Mouse (Mus musculus): ENCODE measurements at regions not wholly inside any gene's neighbourhood (a gene's known extent, or its start where the extent isn't known, plus 50 kb on each side); places are given as distances from the start of the nearest gene placed in this dataset.
A peak's percentile ranks its signal among the peaks of the same experiment; 100 is the strongest.

DNA sequence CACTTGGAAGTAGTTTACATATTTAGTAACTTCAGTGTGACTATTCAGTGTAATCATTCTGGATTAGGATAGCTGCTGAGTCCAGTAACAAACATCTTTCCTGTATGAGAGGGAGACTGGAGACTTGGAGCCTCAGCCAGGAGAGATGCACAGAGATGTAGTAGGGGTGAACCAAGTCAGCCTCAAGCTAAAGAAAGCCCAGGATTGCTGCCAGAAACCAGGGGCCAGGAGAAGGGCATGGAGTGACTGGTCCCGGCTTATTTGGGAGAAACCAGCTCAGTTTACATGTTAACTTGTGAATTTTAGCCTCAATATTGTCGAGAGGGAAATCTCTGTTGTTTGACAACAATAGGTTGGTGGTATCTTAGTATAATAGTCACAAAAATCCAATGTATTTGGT is 257.8 kb upstream of the Runx1 start:
- WGBS = 63% methylated on average over 2 of the region's 2 CpGs
- ATAC-seq (replicated peaks; ENCODE audit: low FRiP score, low TSS enrichment, low read depth) (no peak), DNase-seq (ENCODE audit: low spot score) (no peak)
- Histone ChIP-seq H3K27ac (ENCODE audit: low read depth) (no peak overlapping the region), H3K27me3 (replicated peaks; ENCODE audit: control insufficient read depth, insufficient read depth, low read length) (no peaks in the 10 kb centered on the region), H3K4me3 (ENCODE audit: low read depth, low read length) (no peak overlapping the region), H3K4me1 (replicated peaks; ENCODE audit: control insufficient read depth, insufficient read depth, low read length) (peaks cover 16% of the 10 kb centered on the region), H3K36me3 (ENCODE audit: control insufficient read depth, insufficient read depth, low read length) (no peaks in the 10 kb centered on the region), H3K9ac (ENCODE audit: low read length) (no peak overlapping the region), H3K4me2 (ENCODE audit: low read length) (no peak overlapping the region), H3K9me3 (ENCODE audit: control insufficient read depth, low read length) (no peaks in the 10 kb centered on the region)

DNA sequence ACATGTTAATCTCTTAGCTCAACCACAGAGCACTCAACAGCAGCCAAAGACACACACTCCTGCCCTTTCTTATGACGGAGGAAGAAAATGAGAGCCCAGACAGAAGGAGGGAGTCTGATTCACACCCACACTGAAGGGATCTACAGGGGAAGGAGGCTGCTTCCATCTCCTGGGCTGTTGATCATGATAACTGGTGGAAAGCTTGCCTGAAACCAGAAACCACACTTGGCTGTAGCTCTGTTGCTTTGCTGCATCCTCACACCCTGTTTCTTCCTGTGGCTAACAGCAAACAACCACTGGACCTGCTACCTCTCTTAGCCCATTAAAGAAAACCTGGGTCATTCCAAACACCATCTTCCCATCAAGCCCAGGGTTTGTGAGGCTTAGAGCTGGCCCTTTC is 257.2 kb upstream of the Runx1 start:
- Histone ChIP-seq H3K27ac (ENCODE audit: low read depth) (no peak overlapping the region), H3K4me2 (ENCODE audit: low read length) (no peak overlapping the region), H3K4me3 (ENCODE audit: low read depth, low read length) (no peak overlapping the region), H3K4me1 (replicated peaks; ENCODE audit: control insufficient read depth, insufficient read depth, low read length) (peaks cover 18% of the 10 kb centered on the region), H3K36me3 (ENCODE audit: control insufficient read depth, insufficient read depth, low read length) (no peaks in the 10 kb centered on the region), H3K9me3 (ENCODE audit: control insufficient read depth, low read length) (0 out of 2 replicates have a peak, but pooled peaks cover 1% of the 10 kb centered on the region), H3K27me3 (replicated peaks; ENCODE audit: control insufficient read depth, insufficient read depth, low read length) (no peaks in the 10 kb centered on the region), H3K9ac (ENCODE audit: low read length) (no peak overlapping the region)
- DNase-seq (ENCODE audit: low spot score) = no peak
- ATAC-seq (replicated peaks; ENCODE audit: low FRiP score, low TSS enrichment, low read depth) = no peak
- WGBS = 79% methylated on average over 1 of the region's 1 CpGs

DNA sequence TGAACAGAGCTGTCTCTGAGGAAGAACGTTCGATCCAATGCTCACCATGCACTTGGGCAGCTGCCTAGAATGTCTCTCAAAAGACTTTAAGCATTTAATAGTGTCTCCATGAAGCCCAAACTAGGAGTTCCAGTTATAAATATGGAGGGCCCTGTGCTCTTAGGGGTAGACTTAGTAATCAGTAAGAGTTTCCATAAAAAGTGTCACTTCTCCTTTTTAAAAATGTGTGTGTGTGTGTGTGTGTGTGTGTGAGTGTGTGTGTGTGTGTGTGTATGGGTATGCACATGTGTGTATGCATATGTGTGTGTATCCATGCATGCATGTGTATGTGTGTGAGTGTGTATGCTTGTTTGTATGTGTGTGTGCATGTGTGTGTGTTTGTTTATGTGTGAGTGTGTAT is 255.6 kb upstream of the Runx1 start:
- Histone ChIP-seq H3K36me3 (ENCODE audit: control insufficient read depth, insufficient read depth, low read length) (no peaks in the 10 kb centered on the region), H3K9me3 (ENCODE audit: control insufficient read depth, low read length) (0 out of 2 replicates have a peak, but pooled peaks cover 4% of the 10 kb centered on the region), H3K9ac (ENCODE audit: low read length) (no peak overlapping the region), H3K4me2 (ENCODE audit: low read length) (no peak overlapping the region), H3K27me3 (replicated peaks; ENCODE audit: control insufficient read depth, insufficient read depth, low read length) (no peaks in the 10 kb centered on the region), H3K4me1 (replicated peaks; ENCODE audit: control insufficient read depth, insufficient read depth, low read length) (peaks cover 18% of the 10 kb centered on the region), H3K4me3 (ENCODE audit: low read depth, low read length) (no peak overlapping the region), H3K27ac (ENCODE audit: low read depth) (no peak overlapping the region)
- DNase-seq (ENCODE audit: low spot score) (no peak), ATAC-seq (replicated peaks; ENCODE audit: low FRiP score, low TSS enrichment, low read depth) (no peak)
- WGBS = 85% methylated on average over 2 of the region's 2 CpGs

DNA sequence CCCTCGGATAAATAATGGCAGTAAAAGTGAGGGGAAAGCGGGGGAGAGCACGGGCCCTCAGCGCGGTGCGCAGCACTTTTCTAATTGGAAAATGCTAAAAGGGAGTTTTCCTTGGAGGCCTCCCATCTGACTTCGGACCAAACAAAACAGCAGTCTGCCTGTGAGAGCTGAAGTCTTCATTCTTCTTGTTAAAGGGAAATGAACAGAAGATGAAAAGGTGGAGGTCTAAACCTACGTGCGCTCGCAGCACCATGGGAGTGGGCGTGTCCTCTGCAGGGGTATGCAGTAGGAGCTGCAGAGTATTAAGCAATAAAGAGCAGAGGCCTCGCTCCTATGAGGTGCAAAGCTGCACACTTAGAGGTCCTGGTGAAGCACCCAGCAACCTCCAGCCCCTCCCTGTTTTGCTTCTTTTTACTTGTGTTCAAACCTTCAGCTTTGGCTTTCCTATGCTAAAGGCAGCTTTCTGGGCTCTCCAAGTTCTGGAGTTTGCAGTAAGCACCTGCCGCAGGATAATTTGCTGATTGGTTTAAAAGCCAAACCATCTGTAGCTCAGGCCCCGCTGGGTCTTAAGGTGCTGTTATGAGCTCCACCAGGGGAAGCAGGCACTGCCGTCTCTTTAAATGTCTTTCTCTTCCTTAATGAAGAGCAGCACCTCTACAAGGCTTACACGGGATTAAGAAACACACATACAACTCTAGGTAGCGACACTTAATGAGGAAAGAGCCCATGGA is 253.9 kb upstream of the Runx1 start:
- DNase-seq (ENCODE audit: low spot score) = no peak
- Histone ChIP-seq H3K27me3 (replicated peaks; ENCODE audit: control insufficient read depth, insufficient read depth, low read length) (no peaks in the 10 kb centered on the region), H3K36me3 (ENCODE audit: control insufficient read depth, insufficient read depth, low read length) (no peaks in the 10 kb centered on the region), H3K4me1 (replicated peaks; ENCODE audit: control insufficient read depth, insufficient read depth, low read length) (peaks cover 19% of the 10 kb centered on the region), H3K9me3 (ENCODE audit: control insufficient read depth, low read length) (0 out of 2 replicates have a peak, but pooled peaks cover 4% of the 10 kb centered on the region), H3K4me2 (ENCODE audit: low read length) (peak overlapping the region; percentile 43), H3K4me3 (ENCODE audit: low read depth, low read length) (no peak overlapping the region), H3K9ac (ENCODE audit: low read length) (no peak overlapping the region), H3K27ac (ENCODE audit: low read depth) (no peak overlapping the region)
- 0 out of 2 replicates have a peak, but pooled peaks have one; percentile 74 for ATAC-seq (replicated peaks; ENCODE audit: low FRiP score, low TSS enrichment, low read depth)
- WGBS = 35% methylated on average over 17 of the region's 17 CpGs

DNA sequence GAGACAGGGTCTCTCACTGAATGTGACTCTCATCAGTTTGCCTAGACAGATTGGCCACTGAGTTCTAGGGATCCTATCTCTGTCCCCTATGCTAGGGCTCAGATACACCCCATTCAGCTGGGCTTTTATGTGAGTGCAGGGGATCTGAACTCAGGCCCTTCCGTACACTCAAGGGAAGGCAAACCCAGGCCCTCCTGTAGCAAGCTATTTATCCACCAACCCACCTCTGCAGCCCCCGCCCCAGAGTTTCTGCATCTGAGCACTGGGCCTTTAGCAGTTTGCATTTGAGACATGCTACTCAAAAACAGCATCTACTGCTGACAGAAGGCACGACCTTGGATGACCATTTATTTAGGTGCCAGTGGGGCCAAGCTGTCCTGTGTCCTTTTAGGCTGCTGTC is 253.0 kb upstream of the Runx1 start:
- Histone ChIP-seq H3K27me3 (replicated peaks; ENCODE audit: control insufficient read depth, insufficient read depth, low read length) (no peaks in the 10 kb centered on the region), H3K36me3 (ENCODE audit: control insufficient read depth, insufficient read depth, low read length) (no peaks in the 10 kb centered on the region), H3K9me3 (ENCODE audit: control insufficient read depth, low read length) (0 out of 2 replicates have a peak, but pooled peaks cover 4% of the 10 kb centered on the region), H3K27ac (ENCODE audit: low read depth) (no peak overlapping the region), H3K4me1 (replicated peaks; ENCODE audit: control insufficient read depth, insufficient read depth, low read length) (peaks cover 16% of the 10 kb centered on the region), H3K9ac (ENCODE audit: low read length) (no peak overlapping the region), H3K4me3 (ENCODE audit: low read depth, low read length) (no peak overlapping the region), H3K4me2 (ENCODE audit: low read length) (peak overlapping the region; percentile 43)
- 75% methylated on average over 3 of the region's 3 CpGs for WGBS
- no peak for DNase-seq (ENCODE audit: low spot score)
- no peak for ATAC-seq (replicated peaks; ENCODE audit: low FRiP score, low TSS enrichment, low read depth)

DNA sequence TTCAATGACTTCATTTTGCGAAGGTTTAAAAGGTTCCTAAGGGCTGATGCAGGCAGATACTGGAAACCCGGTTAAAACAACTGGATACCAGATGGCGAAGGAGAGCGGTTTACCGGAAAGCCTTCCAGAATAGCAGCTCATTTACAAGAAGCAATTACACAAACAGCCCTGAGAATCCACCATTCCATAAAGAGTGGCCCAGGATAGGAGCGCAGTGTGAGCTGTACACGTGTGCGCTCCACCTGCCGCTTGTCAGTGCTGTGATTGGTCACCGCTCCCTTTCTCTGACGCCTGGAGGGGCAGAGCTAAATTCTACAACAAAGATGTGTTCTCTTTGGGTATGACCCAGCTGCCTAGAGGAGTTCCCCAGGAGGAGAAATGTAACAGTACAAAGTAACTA is 249.5 kb upstream of the Runx1 start:
- Histone ChIP-seq H3K36me3 (ENCODE audit: control insufficient read depth, insufficient read depth, low read length) (no peaks in the 10 kb centered on the region), H3K4me1 (replicated peaks; ENCODE audit: control insufficient read depth, insufficient read depth, low read length) (peaks cover 34% of the 10 kb centered on the region), H3K4me3 (ENCODE audit: low read depth, low read length) (no peak overlapping the region), H3K9me3 (ENCODE audit: control insufficient read depth, low read length) (0 out of 2 replicates have a peak, but pooled peaks cover 4% of the 10 kb centered on the region), H3K27ac (ENCODE audit: low read depth) (no peak overlapping the region), H3K4me2 (ENCODE audit: low read length) (no peak overlapping the region), H3K9ac (ENCODE audit: low read length) (no peak overlapping the region), H3K27me3 (replicated peaks; ENCODE audit: control insufficient read depth, insufficient read depth, low read length) (no peaks in the 10 kb centered on the region)
- WGBS = 82% methylated on average over 11 of the region's 11 CpGs
- ATAC-seq (replicated peaks; ENCODE audit: low FRiP score, low TSS enrichment, low read depth) (no peak), DNase-seq (ENCODE audit: low spot score) (no peak)

DNA sequence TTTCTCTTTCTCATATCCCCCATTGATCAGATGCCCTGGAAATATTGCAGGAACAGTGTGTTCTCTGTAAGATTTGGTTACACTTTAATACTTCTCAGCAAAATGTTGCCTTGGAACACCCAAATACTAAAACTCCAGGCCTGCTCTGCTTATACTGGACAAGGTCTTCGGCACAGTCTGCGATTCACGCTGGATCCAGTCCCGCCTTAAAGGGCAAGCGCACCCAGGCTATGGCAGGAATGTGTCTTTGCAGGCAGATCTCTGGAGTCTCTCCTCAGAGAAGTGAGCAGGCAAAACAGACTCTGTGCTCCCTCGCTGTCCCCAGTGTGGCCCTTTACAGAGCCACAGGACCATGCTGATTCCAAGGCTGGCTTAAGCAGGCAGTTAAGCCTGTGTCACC is 246.2 kb upstream of the Runx1 start:
- Histone ChIP-seq H3K27ac (ENCODE audit: low read depth) (peak overlapping the region; percentile 84), H3K4me1 (replicated peaks; ENCODE audit: control insufficient read depth, insufficient read depth, low read length) (peaks cover 20% of the 10 kb centered on the region), H3K36me3 (ENCODE audit: control insufficient read depth, insufficient read depth, low read length) (no peaks in the 10 kb centered on the region), H3K27me3 (replicated peaks; ENCODE audit: control insufficient read depth, insufficient read depth, low read length) (no peaks in the 10 kb centered on the region), H3K9ac (ENCODE audit: low read length) (peak overlapping the region; percentile 3; the same call in 1 of the 2 replicates), H3K4me2 (ENCODE audit: low read length) (peak overlapping the region; percentile 18; the same call in 1 of the 2 replicates), H3K4me3 (ENCODE audit: low read depth, low read length) (no peak overlapping the region), H3K9me3 (ENCODE audit: control insufficient read depth, low read length) (no peaks in the 10 kb centered on the region)
- ATAC-seq (replicated peaks; ENCODE audit: low FRiP score, low TSS enrichment, low read depth) = peak; percentile 73; the same call in 1 of the 2 replicates
- 18% methylated on average over 6 of the region's 6 CpGs for WGBS
- DNase-seq (ENCODE audit: low spot score) = peak; percentile 63

DNA sequence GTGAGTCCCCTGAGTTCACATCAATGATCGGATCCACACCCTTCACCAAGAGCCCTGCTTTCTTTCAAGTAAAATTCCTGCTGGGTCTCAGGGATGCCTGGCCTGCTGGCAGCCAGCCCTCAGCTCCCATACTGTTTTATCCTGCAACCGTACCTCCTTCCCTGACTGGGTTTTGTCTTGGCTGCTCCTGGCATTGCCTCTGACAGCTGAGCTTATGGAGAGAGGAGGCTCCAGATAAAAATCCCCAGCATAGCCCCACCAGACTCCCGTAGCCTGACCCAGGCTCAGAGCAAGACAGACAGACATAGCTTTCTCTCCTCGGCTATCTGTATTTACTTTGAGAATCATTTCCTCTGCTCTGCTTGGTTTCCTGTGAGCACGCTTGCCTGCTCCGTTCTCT is 245.8 kb upstream of the Runx1 start:
- no peaks in the 10 kb centered on the region for H3K9me3 ChIP-seq (ENCODE audit: control insufficient read depth, low read length)
- H3K27me3 ChIP-seq (replicated peaks; ENCODE audit: control insufficient read depth, insufficient read depth, low read length) = no peaks in the 10 kb centered on the region
- H3K36me3 ChIP-seq (ENCODE audit: control insufficient read depth, insufficient read depth, low read length) = no peaks in the 10 kb centered on the region
- ATAC-seq (replicated peaks; ENCODE audit: low FRiP score, low TSS enrichment, low read depth) = peak; percentile 81
- H3K9ac ChIP-seq (ENCODE audit: low read length) = no peak overlapping the region; the same call in 1 of the 2 replicates
- H3K4me2 ChIP-seq (ENCODE audit: low read length) = peak overlapping the region; percentile 18; the same call in 1 of the 2 replicates
- peak overlapping the region; percentile 84 for H3K27ac ChIP-seq (ENCODE audit: low read depth)
- DNase-seq (ENCODE audit: low spot score) = peak; percentile 79
- peaks cover 20% of the 10 kb centered on the region for H3K4me1 ChIP-seq (replicated peaks; ENCODE audit: control insufficient read depth, insufficient read depth, low read length)
- H3K4me3 ChIP-seq (ENCODE audit: low read depth, low read length) = no peak overlapping the region
- 24% methylated on average over 6 of the region's 6 CpGs for WGBS

DNA sequence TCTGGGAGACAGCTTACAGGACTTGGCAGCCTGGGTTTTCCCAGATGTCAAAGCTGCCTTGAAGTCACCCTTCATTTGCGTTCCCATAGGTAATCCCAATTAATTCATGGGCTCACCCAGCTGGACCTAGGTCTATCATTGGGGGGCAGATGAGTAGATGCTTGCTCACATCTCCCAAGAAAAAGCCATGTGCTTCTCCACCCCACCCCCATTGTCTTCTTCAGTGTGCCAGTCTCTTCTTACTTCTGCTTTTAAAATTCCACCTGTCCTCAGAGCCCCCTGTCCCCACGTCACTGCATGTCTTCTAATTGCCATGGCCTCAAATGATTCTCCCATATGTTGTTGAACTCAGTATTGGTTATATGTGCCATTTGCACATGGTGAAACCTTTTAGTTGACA is 240.9 kb upstream of the Runx1 start:
- Histone ChIP-seq H3K27me3 (replicated peaks; ENCODE audit: control insufficient read depth, insufficient read depth, low read length) (no peaks in the 10 kb centered on the region), H3K27ac (ENCODE audit: low read depth) (no peak overlapping the region), H3K9ac (ENCODE audit: low read length) (no peak overlapping the region), H3K9me3 (ENCODE audit: control insufficient read depth, low read length) (no peaks in the 10 kb centered on the region), H3K4me1 (replicated peaks; ENCODE audit: control insufficient read depth, insufficient read depth, low read length) (peaks cover 8% of the 10 kb centered on the region), H3K4me2 (ENCODE audit: low read length) (no peak overlapping the region), H3K36me3 (ENCODE audit: control insufficient read depth, insufficient read depth, low read length) (no peaks in the 10 kb centered on the region), H3K4me3 (ENCODE audit: low read depth, low read length) (no peak overlapping the region)
- ATAC-seq (replicated peaks; ENCODE audit: low FRiP score, low TSS enrichment, low read depth) (no peak), DNase-seq (ENCODE audit: low spot score) (no peak)
- 87% methylated on average over 2 of the region's 2 CpGs for WGBS

All from intestine, embryonic 14.5 days (tissue).